Mouse (Mus musculus): ENCODE results near the gene Igsf21. TPM values are rescaled to one million over a fixed set of nuclear protein-coding genes. Genes with fewer than 3 reads are reported as not detected.

Igsf21 gene
- 64.4 and 75.1 TPM in 2 replicates for polyA plus RNA-seq (2014; fragmentation: Nextera tagmentation; extraction: Ambion mirVana)

DNA sequence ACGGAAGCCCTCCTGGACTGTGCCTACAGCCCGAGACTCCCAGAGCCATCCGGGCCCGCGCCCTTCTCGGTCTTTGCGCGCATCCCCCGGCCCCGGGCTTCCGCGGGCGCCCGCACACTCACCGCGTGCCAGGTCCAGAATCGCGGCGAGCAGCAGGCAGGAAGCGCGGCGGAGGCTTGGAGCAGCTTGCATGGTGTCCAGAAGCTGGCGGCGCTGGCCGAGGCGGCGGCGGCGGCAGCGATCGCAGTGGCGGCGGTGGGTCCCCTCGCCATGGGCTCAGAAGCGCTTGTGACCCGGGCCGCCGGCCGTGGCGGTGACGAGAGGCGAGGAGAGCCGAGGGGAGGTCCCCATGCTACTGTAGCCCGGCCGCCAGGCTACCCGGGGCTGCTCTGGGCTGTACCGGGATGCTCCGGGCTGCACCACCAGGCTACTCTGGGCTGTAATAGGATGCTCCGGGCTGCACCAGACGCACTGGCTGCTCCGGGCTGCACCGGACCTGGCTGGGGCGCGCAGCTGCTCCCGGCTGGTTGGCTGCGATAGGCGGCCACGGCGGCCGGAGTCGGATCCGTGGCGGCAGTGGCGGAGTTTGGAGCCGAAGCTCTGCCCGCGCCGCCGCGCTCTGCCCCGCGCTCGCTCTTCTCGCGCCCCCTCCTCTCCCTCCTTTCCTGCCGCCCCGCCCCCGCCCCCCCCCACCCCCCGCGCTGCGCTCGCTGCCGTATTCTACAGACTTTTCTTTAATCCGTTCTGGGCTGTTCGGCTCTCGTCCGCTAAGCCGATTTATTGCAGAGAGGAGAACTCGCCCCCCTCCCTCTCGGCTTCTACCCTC, at the start of gene Igsf21:
TSS of gene Igsf21 (minus strand) at position 605 of the 826 bp plus-strand sequence.
- Histone ChIP-seq H3K9me3 (ENCODE audit: control insufficient read depth, low read length) (no peaks in the 10 kb centered on the region), H3K4me3 (replicated peaks; ENCODE audit: low read length) (peak within 1 kb of the TSS; percentile 74), H3K4me2 (replicated peaks) (peak within 1 kb of the TSS; percentile 94), H3K36me3 (replicated peaks; ENCODE audit: control insufficient read depth, insufficient read depth) (no peaks in the 10 kb centered on the region), H3K9ac (peak within 1 kb of the TSS; percentile 73), H3K4me1 (replicated peaks; ENCODE audit: control insufficient read depth, insufficient read depth, low read length) (peaks cover 29% of the 10 kb centered on the region), H3K27me3 (ENCODE audit: control insufficient read depth, insufficient read depth, low read length) (peaks cover 65% of the 10 kb centered on the region), H3K27ac (peak within 1 kb of the TSS; percentile 79)
- ATAC-seq (ENCODE audit: low FRiP score) (peak; percentile 71), DNase-seq (ENCODE audit: low spot score) (peak; percentile 58)
- under 1% methylated on average over 68 of the region's 90 CpGs for WGBS

DNA sequence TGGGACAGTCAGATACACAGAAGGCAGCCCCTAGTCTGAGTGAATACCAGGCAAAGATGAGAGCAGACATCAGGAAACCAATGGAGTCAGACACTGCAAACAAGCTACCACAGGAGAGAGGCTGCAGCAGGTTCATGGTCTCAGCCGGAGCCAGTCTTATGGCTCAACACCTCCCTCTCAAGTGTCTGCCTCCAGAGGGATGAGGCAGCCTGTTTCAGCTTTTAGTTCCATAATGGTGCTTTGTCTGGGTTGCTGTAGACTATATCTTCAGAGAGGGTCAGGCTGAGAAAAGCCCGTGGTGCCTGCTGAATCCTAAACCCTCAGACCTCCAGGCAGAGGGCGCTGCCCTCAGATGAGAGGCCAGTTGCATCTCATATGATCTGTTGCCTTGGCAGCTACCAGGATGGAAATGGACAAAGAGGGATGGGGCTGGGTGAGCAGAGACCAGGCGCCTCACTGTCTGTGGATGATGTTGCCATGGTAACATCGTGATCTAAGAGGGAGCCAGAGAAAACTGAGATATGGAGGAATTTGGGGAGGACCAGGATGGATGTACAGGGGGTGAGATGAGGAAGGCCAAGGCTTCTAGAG, 39.2 kb upstream of the Igsf21 start:
- no peak overlapping the region for H3K4me3 ChIP-seq (replicated peaks; ENCODE audit: low read length)
- ATAC-seq (ENCODE audit: low FRiP score) (peak; percentile 67; the same call in 1 of the 2 replicates), DNase-seq (ENCODE audit: low spot score) (peak; percentile 65)
- 41% methylated on average over 5 of the region's 5 CpGs for WGBS
- no peaks in the 10 kb centered on the region for H3K9me3 ChIP-seq (ENCODE audit: control insufficient read depth, low read length)
- peak overlapping the region; percentile 67 for H3K27ac ChIP-seq
- peaks cover 22% of the 10 kb centered on the region for H3K4me1 ChIP-seq (replicated peaks; ENCODE audit: control insufficient read depth, insufficient read depth, low read length)
- H3K9ac ChIP-seq: no peak overlapping the region
- no peak overlapping the region for H3K4me2 ChIP-seq (replicated peaks)
- H3K27me3 ChIP-seq (ENCODE audit: control insufficient read depth, insufficient read depth, low read length): no peaks in the 10 kb centered on the region
- no peaks in the 10 kb centered on the region for H3K36me3 ChIP-seq (replicated peaks; ENCODE audit: control insufficient read depth, insufficient read depth)

DNA sequence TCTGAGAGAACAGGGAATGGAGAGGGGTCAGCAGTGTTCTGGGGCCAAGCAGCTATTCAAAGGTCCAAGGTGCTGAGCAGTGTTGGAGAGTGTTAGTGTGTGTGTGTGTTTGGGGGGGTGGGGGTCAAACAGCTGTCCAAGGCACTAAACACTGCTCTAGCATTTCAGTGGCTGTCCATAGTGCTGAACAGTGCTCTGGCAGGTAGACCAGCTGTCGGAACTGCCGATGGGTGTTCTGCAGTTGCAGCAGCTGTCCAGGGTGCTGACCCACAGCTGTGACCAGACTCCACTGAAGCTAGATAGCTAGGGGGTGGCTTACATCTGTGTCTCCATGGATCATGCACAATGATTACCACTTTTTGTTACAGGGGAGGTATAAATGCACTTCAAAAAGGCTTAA, 36.8 kb upstream of the Igsf21 start:
- ATAC-seq (ENCODE audit: low FRiP score): no peak
- Histone ChIP-seq H3K4me1 (replicated peaks; ENCODE audit: control insufficient read depth, insufficient read depth, low read length) (peaks cover 22% of the 10 kb centered on the region), H3K4me2 (replicated peaks) (no peak overlapping the region), H3K27me3 (ENCODE audit: control insufficient read depth, insufficient read depth, low read length) (no peaks in the 10 kb centered on the region), H3K27ac (no peak overlapping the region), H3K36me3 (replicated peaks; ENCODE audit: control insufficient read depth, insufficient read depth) (no peaks in the 10 kb centered on the region), H3K4me3 (replicated peaks; ENCODE audit: low read length) (no peak overlapping the region), H3K9ac (no peak overlapping the region), H3K9me3 (ENCODE audit: control insufficient read depth, low read length) (no peaks in the 10 kb centered on the region)
- DNase-seq (ENCODE audit: low spot score): no peak
- 13% methylated on average over 2 of the region's 2 CpGs for WGBS

DNA sequence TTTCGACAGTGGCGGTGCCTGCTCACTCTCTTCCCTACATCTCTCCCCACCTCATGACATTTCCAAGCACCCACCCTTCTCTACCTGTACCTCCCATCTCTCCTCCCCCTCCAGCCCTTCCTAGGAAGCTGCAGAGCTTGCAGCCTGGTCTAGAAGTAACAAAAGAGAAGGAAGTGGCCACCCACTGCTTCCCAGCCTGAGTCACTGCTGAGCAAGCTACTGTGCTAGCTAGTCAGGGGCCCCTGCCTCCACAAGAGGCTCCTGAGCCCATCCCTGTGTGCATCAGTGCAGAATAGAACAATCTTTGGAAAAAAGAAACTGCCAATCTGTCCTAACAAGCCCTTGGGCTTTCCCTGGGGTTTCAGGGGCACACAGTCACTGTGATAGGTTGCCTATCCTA, 31.7 kb upstream of the Igsf21 start:
- no peak overlapping the region for H3K27ac ChIP-seq
- no peak overlapping the region for H3K4me3 ChIP-seq (replicated peaks; ENCODE audit: low read length)
- H3K9me3 ChIP-seq (ENCODE audit: control insufficient read depth, low read length): no peaks in the 10 kb centered on the region
- no peaks in the 10 kb centered on the region for H3K4me1 ChIP-seq (replicated peaks; ENCODE audit: control insufficient read depth, insufficient read depth, low read length)
- no peaks in the 10 kb centered on the region for H3K27me3 ChIP-seq (ENCODE audit: control insufficient read depth, insufficient read depth, low read length)
- no peak overlapping the region for H3K9ac ChIP-seq
- no peaks in the 10 kb centered on the region for H3K36me3 ChIP-seq (replicated peaks; ENCODE audit: control insufficient read depth, insufficient read depth)
- H3K4me2 ChIP-seq (replicated peaks): no peak overlapping the region
- ATAC-seq (ENCODE audit: low FRiP score): no peak
- 92% methylated on average over 2 of the region's 2 CpGs for WGBS
- no peak for DNase-seq (ENCODE audit: low spot score)

DNA sequence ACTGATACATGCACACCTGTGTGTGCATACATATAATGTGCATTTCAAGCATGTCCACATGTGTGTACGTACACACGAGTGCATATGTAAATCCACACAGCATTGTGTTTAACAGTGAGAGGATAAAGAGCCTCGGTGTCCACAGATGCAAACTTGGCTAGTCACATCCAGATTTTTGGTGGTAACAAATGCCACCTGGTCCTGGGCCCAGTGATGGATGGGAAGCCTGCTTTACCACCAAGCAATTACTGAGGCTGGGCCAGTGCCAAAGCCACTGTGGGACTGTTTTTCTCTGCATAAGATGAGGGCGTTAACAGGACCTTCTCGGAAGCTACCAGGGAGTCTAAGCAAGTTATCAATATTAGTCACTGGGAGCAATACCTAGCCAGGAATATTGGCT, 25.3 kb upstream of the Igsf21 start:
- H3K9ac ChIP-seq: no peak overlapping the region
- peaks cover 4% of the 10 kb centered on the region; the same call in 1 of the 2 replicates for H3K4me1 ChIP-seq (replicated peaks; ENCODE audit: control insufficient read depth, insufficient read depth, low read length)
- H3K27me3 ChIP-seq (ENCODE audit: control insufficient read depth, insufficient read depth, low read length): no peaks in the 10 kb centered on the region
- H3K4me3 ChIP-seq (replicated peaks; ENCODE audit: low read length): no peak overlapping the region
- WGBS: 82% methylated on average over 5 of the region's 5 CpGs
- no peaks in the 10 kb centered on the region for H3K9me3 ChIP-seq (ENCODE audit: control insufficient read depth, low read length)
- no peak overlapping the region for H3K4me2 ChIP-seq (replicated peaks)
- H3K27ac ChIP-seq: no peak overlapping the region
- no peak for ATAC-seq (ENCODE audit: low FRiP score)
- no peaks in the 10 kb centered on the region for H3K36me3 ChIP-seq (replicated peaks; ENCODE audit: control insufficient read depth, insufficient read depth)
- DNase-seq (ENCODE audit: low spot score): no peak

DNA sequence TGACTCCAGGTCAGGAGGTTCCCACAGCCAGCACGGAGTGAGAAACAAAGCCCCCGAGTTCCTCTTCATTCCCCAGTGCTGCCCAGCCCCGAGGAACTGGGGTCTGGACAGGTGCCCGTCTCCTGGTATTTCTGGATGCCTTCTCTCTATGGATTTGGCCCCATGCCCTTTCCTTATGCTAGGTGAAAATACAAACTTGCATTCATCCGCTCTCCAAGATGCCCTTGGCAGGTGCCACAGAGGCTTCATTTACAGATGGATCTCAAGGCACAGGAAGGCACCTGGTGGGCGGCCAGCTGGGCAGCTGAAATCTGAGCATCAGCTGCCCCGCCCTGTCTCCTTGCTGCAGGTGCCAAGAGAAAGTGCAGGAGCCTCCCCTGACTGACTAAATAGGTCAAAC, 23.9 kb upstream of the Igsf21 start:
- H3K36me3 ChIP-seq (replicated peaks; ENCODE audit: control insufficient read depth, insufficient read depth): no peaks in the 10 kb centered on the region
- H3K9me3 ChIP-seq (ENCODE audit: control insufficient read depth, low read length): no peaks in the 10 kb centered on the region
- no peaks in the 10 kb centered on the region for H3K27me3 ChIP-seq (ENCODE audit: control insufficient read depth, insufficient read depth, low read length)
- peaks cover 4% of the 10 kb centered on the region; the same call in 1 of the 2 replicates for H3K4me1 ChIP-seq (replicated peaks; ENCODE audit: control insufficient read depth, insufficient read depth, low read length)
- WGBS: 65% methylated on average over 7 of the region's 7 CpGs
- H3K4me3 ChIP-seq (replicated peaks; ENCODE audit: low read length): no peak overlapping the region
- no peak overlapping the region for H3K9ac ChIP-seq
- ATAC-seq (ENCODE audit: low FRiP score) (no peak), DNase-seq (ENCODE audit: low spot score) (no peak)
- H3K4me2 ChIP-seq (replicated peaks): no peak overlapping the region
- no peak overlapping the region for H3K27ac ChIP-seq

DNA sequence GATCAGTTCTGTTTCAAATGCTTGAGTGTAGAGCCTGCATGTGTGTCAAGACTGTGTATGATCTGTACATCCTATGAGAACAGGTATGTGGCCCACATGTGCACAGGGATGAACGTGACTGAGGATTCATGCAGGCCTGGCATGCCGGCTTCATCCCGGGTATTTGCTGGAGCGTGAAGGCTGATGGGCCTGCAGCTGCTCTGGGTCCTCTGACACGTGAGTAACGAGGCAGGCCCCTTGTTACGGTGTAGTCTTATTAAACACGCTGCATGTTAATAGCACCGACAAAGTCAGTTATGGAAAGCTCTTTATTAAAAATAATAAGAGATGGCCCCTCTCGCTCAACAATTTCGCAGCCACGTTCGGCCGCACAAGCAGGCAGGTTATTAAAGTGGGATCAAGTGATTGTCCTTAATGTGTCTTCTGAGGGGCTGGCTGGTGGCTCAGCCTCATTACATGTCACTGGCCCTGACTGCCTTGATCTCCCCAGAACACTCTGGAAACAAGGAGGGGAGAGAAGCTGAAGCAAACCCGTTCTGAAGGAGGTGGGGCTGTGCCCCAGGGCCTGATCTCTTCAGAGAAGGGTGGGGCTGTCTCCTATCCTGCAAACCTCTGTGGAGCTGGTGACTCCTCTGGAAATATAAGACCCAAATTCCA, 22.7 kb upstream of the Igsf21 start:
- DNase-seq (ENCODE audit: low spot score) (no peak), ATAC-seq (ENCODE audit: low FRiP score) (peak; percentile 75)
- H3K27ac ChIP-seq: peak overlapping the region; percentile 56
- H3K36me3 ChIP-seq (replicated peaks; ENCODE audit: control insufficient read depth, insufficient read depth): no peaks in the 10 kb centered on the region
- no peak overlapping the region for H3K4me2 ChIP-seq (replicated peaks)
- no peaks in the 10 kb centered on the region for H3K9me3 ChIP-seq (ENCODE audit: control insufficient read depth, low read length)
- H3K4me1 ChIP-seq (replicated peaks; ENCODE audit: control insufficient read depth, insufficient read depth, low read length): peaks cover 4% of the 10 kb centered on the region; the same call in 1 of the 2 replicates
- no peak overlapping the region for H3K4me3 ChIP-seq (replicated peaks; ENCODE audit: low read length)
- no peak overlapping the region for H3K9ac ChIP-seq
- WGBS: 40% methylated on average over 15 of the region's 15 CpGs
- H3K27me3 ChIP-seq (ENCODE audit: control insufficient read depth, insufficient read depth, low read length): no peaks in the 10 kb centered on the region

DNA sequence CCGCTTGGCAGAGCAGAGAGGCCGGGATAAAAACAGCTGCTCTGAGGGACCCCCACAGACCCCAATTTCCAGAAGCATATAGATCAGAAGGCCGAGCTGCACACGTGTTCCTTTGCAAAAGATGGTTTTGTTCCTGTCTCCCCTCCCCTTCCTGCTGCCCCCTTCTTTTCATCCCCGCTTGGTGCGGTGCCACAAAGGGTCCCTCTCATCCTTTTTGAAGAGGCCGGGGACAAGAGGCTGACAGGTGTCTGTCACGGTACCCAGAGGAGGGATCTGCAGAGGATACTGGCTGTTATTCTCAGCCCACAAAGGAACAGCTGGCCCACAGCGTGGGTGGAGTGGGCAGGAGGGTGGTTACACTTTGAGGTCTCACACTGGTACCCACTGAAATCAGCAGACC, 21.3 kb upstream of the Igsf21 start:
- no peaks in the 10 kb centered on the region for H3K9me3 ChIP-seq (ENCODE audit: control insufficient read depth, low read length)
- peaks cover 4% of the 10 kb centered on the region; the same call in 1 of the 2 replicates for H3K4me1 ChIP-seq (replicated peaks; ENCODE audit: control insufficient read depth, insufficient read depth, low read length)
- DNase-seq (ENCODE audit: low spot score) (no peak), ATAC-seq (ENCODE audit: low FRiP score) (no peak)
- WGBS: 51% methylated on average over 9 of the region's 9 CpGs
- H3K27me3 ChIP-seq (ENCODE audit: control insufficient read depth, insufficient read depth, low read length): no peaks in the 10 kb centered on the region
- no peak overlapping the region for H3K9ac ChIP-seq
- H3K36me3 ChIP-seq (replicated peaks; ENCODE audit: control insufficient read depth, insufficient read depth): no peaks in the 10 kb centered on the region
- no peak overlapping the region for H3K27ac ChIP-seq
- H3K4me2 ChIP-seq (replicated peaks): no peak overlapping the region
- no peak overlapping the region for H3K4me3 ChIP-seq (replicated peaks; ENCODE audit: low read length)

DNA sequence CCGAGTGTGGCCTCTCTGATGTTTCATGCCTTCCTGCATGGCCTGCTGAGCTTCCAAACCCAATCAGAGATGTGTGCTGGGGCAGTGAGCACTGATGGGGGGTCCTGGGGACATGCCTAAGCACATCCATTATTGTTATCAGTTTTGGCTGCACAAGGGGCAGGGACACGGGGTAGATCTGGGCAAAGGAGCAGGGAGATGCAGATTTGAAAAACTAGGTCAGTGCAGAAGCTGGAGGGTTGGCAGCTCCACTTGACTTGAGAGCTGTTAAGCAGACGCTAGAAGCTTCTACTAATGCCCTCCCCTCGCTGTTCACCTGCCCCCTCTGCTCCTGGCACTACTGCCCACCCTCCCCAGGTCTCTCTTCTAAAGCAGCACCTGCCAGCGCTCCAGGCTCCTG, 20.5 kb upstream of the Igsf21 start:
- 77% methylated on average over 5 of the region's 5 CpGs for WGBS

More for the DNA sequence above, 20.5 kb upstream of the Igsf21 start:
- H3K4me1 ChIP-seq (replicated peaks; ENCODE audit: control insufficient read depth, insufficient read depth, low read length): peaks cover 4% of the 10 kb centered on the region; the same call in 1 of the 2 replicates
- no peaks in the 10 kb centered on the region for H3K27me3 ChIP-seq (ENCODE audit: control insufficient read depth, insufficient read depth, low read length)
- no peak overlapping the region for H3K9ac ChIP-seq
- ATAC-seq (ENCODE audit: low FRiP score): no peak
- no peak overlapping the region for H3K4me3 ChIP-seq (replicated peaks; ENCODE audit: low read length)
- no peaks in the 10 kb centered on the region for H3K9me3 ChIP-seq (ENCODE audit: control insufficient read depth, low read length)
- H3K4me2 ChIP-seq (replicated peaks): no peak overlapping the region
- no peak for DNase-seq (ENCODE audit: low spot score)
- H3K27ac ChIP-seq: no peak overlapping the region
- H3K36me3 ChIP-seq (replicated peaks; ENCODE audit: control insufficient read depth, insufficient read depth): no peaks in the 10 kb centered on the region
